Mouse (Mus musculus): Measurements from ENCODE around the gene Mb.

GRCm38 (mm10) chr15:77034526-77034925 is 15.9 kb downstream of the Mb start:
- TF ChIP-seq POLR2A (IDR thresholded peaks at IDR 0.05; ENCODE audit: extremely low read depth, insufficient read depth, low read length): no peak
- TF ChIP-seq CTCF (IDR thresholded peaks at IDR 0.05; ENCODE audit: low read depth, low read length): no peak

Data from liver, adult 2 months (tissue).